Mouse (Mus musculus) E14TG2a.4 (cell line): ENCODE measurements around the gene Nacc2.

Source experiments
- CTCF ChIP-seq: conservative IDR thresholded peaks from 2 replicates; pipeline ENCODE4 v1.5.1; 2014; ENCODE audit warnings: low read length
- POU5F1 ChIP-seq: IDR thresholded peaks from 2 replicates; pipeline ENCODE4 v1.6.1; 2014; ENCODE audit warnings: low read length, borderline replicate concordance

DNA sequence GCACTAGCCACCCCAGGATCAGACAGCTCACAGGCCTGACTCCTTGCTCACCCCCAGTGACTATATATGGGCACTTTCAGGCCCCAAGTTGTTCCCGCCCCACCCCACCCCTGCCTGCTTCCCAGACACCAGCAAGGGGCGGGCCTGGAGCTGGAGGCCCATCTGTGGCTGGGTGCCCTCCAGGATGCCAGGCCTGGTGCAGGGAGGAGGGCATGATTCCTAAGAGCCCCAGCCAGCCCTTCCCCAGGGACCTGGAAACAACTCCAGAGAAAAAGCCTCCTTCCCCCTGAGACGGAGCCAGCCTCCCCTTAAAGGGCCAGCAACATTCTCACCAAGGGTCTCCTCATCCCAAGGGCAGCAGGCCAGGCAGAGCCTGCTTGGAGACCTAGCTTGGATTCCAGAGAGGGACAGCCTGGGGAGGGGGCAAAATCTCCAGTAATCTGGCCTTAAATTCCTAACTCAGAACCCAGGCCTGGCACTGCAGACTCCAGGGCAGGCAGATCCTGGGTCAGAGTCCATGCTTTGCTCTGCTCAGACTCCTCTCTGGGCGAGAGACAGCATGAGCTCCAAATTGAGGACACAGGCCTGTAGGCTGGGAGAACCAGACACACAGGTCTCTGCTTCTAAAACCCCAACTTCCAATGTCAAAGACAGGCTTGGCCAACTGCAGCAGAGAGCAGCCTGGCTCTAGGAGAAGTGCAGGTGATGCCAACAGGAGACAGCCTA is 4.3 kb downstream of the Nacc2 start:
- TF ChIP-seq CTCF = no peak
- no peak for TF ChIP-seq POU5F1
